Mouse (Mus musculus): ENCODE measurements around the gene Tmem86b. TPM values are rescaled to one million over a fixed set of nuclear protein-coding genes. Genes with fewer than 3 reads are reported as not detected.

The Tmem86b gene
- 68.5 TPM for total RNA-seq (2023)

DNA sequence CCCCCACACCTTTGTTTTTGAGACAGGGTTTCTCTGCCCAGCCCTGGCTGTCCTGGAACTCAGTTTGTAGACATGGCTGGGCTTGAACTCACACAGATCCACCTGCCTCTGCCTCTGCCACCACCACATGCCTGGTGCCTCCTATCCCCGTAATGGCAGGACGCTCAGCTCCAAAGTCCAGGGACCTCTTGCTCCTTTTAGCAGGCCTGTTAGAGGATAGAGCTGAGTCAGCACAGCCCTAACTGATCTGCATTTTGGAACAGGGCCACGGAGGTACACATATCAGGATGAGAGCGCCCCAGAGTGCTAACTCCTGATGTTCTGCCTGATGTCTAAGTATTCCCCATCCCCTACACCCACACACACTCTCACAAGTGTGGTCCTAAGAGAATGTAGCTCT is at the start of gene Tmem86b:
TSS of gene Tmem86b (minus strand) at position 392 of the 400 bp plus-strand sequence.

DNA sequence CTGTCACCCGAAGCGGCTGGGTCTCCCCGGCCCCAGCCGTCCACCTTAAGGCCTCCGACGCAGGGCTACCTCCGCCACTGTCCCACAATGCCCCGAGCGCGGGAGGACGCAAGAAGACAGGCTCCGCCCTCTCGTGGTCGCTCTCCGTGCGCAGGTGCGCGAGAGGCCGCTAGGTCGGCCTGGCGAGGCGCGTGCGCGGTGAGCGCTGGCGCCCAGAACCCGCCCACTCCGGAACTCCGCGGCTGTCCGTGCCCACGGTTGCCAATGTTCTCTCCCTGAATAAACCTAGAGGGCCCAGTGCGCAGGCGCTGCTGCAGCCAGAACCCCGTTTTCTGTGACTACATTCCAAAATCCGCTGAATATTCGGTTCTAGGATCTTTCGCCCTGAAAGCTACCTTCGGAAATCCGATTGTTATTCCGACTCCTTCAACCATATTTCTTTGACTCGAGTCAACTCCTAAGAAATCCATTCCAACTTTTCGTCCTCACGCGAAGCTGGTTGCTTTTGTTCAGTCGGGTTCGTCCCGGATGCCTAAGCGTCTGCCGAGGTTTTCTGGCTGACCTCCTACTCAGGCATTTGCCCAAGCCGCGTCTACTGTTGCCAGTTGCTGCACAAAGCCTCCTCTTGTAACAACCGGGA is 27.8 kb upstream of the Tmem86b start, which contains the start of gene Ppp6r1:
TSS of gene Ppp6r1 (minus strand) at position 108 of the 640 bp plus-strand sequence.

DNA sequence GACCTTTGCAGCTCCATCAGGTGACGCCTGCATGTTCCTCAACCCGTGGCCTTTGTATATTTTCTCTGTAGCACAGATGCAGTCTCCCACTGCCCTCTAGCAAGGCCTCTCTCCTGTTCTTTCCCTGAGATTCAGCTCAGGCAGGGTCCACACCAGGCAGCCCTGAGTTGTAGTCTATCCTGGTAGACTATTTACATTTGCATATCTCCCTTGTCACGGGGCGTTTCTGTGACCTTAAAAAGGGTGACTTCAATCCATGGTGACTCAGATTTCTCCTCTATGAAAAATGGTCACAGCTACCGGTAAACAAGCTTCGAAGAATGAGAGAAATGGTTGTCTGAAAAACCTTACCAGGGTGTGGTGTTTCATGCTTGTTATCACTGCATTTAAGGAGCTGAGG is 27.3 kb downstream of the Tmem86b start, which contains the start of gene Ptprh:
TSS of gene Ptprh (minus strand) at position 169 of the 400 bp plus-strand sequence.

Other genes with a start within 250 kb of the Tmem86b start
- gene Gp6, start 233.7 kb downstream of the Tmem86b start, total RNA-seq (2023): not detected
- 17.4 TPM for gene Rdh13, start 185.8 kb downstream of the Tmem86b start, total RNA-seq (2023)
- gene Eps8l1, start 170.7 kb downstream of the Tmem86b start, total RNA-seq (2023): 21.9 TPM
- gene Ppp1r12c, start 129.7 kb downstream of the Tmem86b start, total RNA-seq (2023): 225 TPM
- 3.4 TPM for gene Tnnt1, start 115.0 kb downstream of the Tmem86b start, total RNA-seq (2023)
- not detected for gene Tnni3, start 107.2 kb downstream of the Tmem86b start, total RNA-seq (2023)
- gene Dnaaf3, start 99.0 kb downstream of the Tmem86b start, total RNA-seq (2023): not detected
- gene Syt5, start 83.9 kb downstream of the Tmem86b start, total RNA-seq (2023): 0.28 TPM
- gene Ptprh, start 27.4 kb downstream of the Tmem86b start, total RNA-seq (2023): not detected
- 272 TPM for gene Ppp6r1, start 27.6 kb upstream of the Tmem86b start, total RNA-seq (2023)
- gene Hspbp1, start 53.6 kb upstream of the Tmem86b start, total RNA-seq (2023): 65.9 TPM
- gene Brsk1, start 59.2 kb upstream of the Tmem86b start, total RNA-seq (2023): not detected
- 0.40 TPM for gene Tmem150b, start 93.8 kb upstream of the Tmem86b start, total RNA-seq (2023)
- 62.8 TPM for gene Kmt5c, start 108.7 kb upstream of the Tmem86b start, total RNA-seq (2023)
- gene Cox6b2, start 121.7 kb upstream of the Tmem86b start, total RNA-seq (2023): 4.5 TPM
- not detected for gene Fam71e2, start 139.9 kb upstream of the Tmem86b start, total RNA-seq (2023)
- gene Il11, start 151.4 kb upstream of the Tmem86b start, total RNA-seq (2023): not detected
- not detected for gene Tmem190, start 151.5 kb upstream of the Tmem86b start, total RNA-seq (2023)
- 1.4 TPM for gene Tmem238, start 158.2 kb upstream of the Tmem86b start, total RNA-seq (2023)
- 2,425 TPM for gene Rpl28, start 161.5 kb upstream of the Tmem86b start, total RNA-seq (2023)
- 155 TPM for gene Ube2s, start 181.2 kb upstream of the Tmem86b start, total RNA-seq (2023)
- 0.12 TPM for gene Shisa7, start 213.3 kb upstream of the Tmem86b start, total RNA-seq (2023)
- 3.4 TPM for gene Isoc2b, start 238.8 kb upstream of the Tmem86b start, total RNA-seq (2023)
- 10.2 TPM for gene Isoc2a, start 245.7 kb upstream of the Tmem86b start, total RNA-seq (2023)